Mouse (Mus musculus) stomach, embryonic 14.5 days (tissue): Measurements from ENCODE around the gene Ttc7b. TPM values are rescaled to one million over a fixed set of nuclear protein-coding genes. Genes with fewer than 3 reads are reported as not detected.

Experiments
- ATAC-seq: fragments of 200-750 bp; cut with Nextera tagmentation; 2 replicates; pipeline ENCODE4 v1.8.0; 2017; ENCODE audit warnings: low read depth, moderate TSS enrichment; ENCODE audit not compliant: insufficient number of reproducible peaks, insufficient read depth, low FRiP score
- H3K27ac ChIP-seq: fragments of 300-500 bp; sonication (generic); 2 replicates; pipeline ENCODE4 v1.5.1; 2014; ENCODE audit warnings: mild to moderate bottlenecking, low read length, moderate library complexity, mixed read lengths
- H3K27me3 ChIP-seq: fragments of 300-500 bp; sonication (generic); 2 replicates; pipeline ENCODE4 v1.6.1; 2014; ENCODE audit warnings: low read length, control low read depth, mixed read lengths; ENCODE audit not compliant: control insufficient read depth, insufficient read depth
- H3K36me3 ChIP-seq: fragments of 300-500 bp; sonication (generic); 2 replicates; pipeline ENCODE4 v1.6.1; 2014; ENCODE audit warnings: mild to moderate bottlenecking, control low read depth, low read length, moderate library complexity, mixed read lengths; ENCODE audit not compliant: control insufficient read depth, insufficient read depth
- H3K4me1 ChIP-seq: fragments of 300-500 bp; sonication (generic); 2 replicates; pipeline ENCODE4 v1.6.1; 2014; ENCODE audit warnings: low read length, control low read depth, mixed read lengths; ENCODE audit not compliant: control insufficient read depth, insufficient read depth
- H3K4me2 ChIP-seq: fragments of 300-500 bp; sonication (generic); replicated peaks from 2 replicates; pipeline ENCODE4 v1.6.1; 2014; ENCODE audit warnings: low read depth, low read length, control low read depth
- H3K4me3 ChIP-seq: fragments of 300-500 bp; sonication (generic); 2 replicates; pipeline ENCODE4 v1.5.1; 2014; ENCODE audit warnings: low read depth, low read length, control low read depth
- H3K9ac ChIP-seq: fragments of 300-500 bp; sonication (generic); replicated peaks from 2 replicates; pipeline ENCODE4 v1.6.1; 2014; ENCODE audit warnings: low read depth, mild to moderate bottlenecking, control low read depth, low read length, moderate library complexity, mixed read lengths
- H3K9me3 ChIP-seq: fragments of 300-500 bp; sonication (generic); 2 replicates; pipeline ENCODE4 v1.6.1; 2016; ENCODE audit warnings: low read depth, low read length, control low read depth; ENCODE audit not compliant: control insufficient read depth
- WGBS: fragments of 180-500 bp; shearing (Covaris S2); extraction: QIAGEN DNeasy Blood & Tissue Kit; methylation state at CpG from one replicate; pipeline ENCODE4 v1.1.7; 2014; 5-methylcytosine and 5-hydroxymethylcytosine counted together
- polyA plus RNA-seq: library from polyadenylated mRNA; unstranded; fragments of >200 nt; fragmentation: Nextera tagmentation; extraction: Ambion mirVana; gene quantifications from 2 replicates; pipeline ENCODE4 v1.2.1, GENCODE M21; 2014

The Ttc7b gene
- polyA plus RNA-seq, 1 experiment from 2014 or later, result 6.4 TPM

DNA sequence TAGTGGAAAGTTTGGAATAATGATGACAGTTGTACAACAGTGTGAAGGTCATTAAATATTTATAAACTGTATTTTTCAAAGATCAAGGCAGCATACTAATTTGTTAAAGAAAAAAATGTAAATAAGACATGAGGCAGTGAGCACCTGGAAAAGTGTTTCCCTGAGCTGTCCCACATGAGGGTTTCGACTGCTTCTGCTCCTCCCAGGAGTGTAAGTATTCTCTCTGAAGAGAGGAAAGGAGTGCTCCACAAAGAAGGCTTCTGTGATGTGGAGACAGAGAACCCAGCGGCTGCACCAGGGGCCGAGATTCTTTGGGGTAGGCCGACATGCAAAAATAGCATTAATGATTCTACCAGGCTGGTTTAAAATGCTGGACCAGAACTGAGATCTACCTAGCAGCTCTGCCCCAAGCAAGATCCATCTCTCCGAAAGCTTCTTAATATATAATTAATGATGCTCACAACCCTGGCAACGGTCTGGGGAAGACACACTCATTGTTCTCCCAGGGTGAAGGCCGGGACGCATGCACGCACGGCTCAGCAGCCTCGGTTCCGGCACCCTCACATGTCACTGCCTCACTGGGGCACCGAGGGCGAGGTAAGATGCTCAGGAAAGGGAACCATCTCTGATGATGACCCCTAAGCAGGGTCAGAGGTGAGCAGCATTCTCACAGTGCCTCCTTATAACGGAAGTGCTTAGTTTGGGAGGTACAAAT is 123.0 kb downstream of the Ttc7b start:
- Histone ChIP-seq H3K9me3 (no peaks in the 10 kb centered on the region), H3K4me3 (no peak overlapping the region), H3K27ac (no peak overlapping the region), H3K4me2 (no peak overlapping the region), H3K4me1 (peaks cover 16% of the 10 kb centered on the region; the same call in 1 of the 2 replicates), H3K27me3 (no peaks in the 10 kb centered on the region), H3K9ac (no peak overlapping the region), H3K36me3 (peaks cover 8% of the 10 kb centered on the region; the same call in 1 of the 2 replicates)
- no peak for ATAC-seq
- WGBS, result 86% methylated on average over 15 of the region's 15 CpGs

DNA sequence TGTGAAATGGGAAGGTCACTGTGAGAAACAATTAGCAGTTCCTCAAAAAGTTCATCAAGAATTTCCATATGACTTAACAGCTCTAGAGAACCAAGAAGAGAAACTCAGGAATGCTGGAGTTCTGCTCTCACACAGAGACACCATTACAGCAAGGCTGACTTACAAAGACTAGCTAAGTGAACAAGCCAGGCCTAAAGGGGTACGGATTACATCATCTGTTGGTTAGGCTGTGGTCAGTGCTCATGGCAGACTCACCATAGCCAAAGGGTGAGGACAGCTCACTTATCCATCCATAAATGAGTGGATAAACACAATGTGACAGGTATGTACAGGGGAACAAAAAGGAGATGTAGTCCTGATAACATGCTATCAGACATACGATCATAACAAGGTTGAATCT is 123.8 kb downstream of the Ttc7b start:
- 90% methylated on average over 2 of the region's 2 CpGs for WGBS
- peaks cover 16% of the 10 kb centered on the region; the same call in 1 of the 2 replicates for H3K4me1 ChIP-seq
- no peak overlapping the region for H3K4me3 ChIP-seq
- H3K27me3 ChIP-seq, result no peaks in the 10 kb centered on the region
- H3K36me3 ChIP-seq, result peaks cover under 1% of the 10 kb centered on the region; the same call in 1 of the 2 replicates
- H3K9ac ChIP-seq, result no peak overlapping the region
- H3K9me3 ChIP-seq, result no peaks in the 10 kb centered on the region
- no peak overlapping the region for H3K27ac ChIP-seq
- no peak overlapping the region for H3K4me2 ChIP-seq
- no peak for ATAC-seq

DNA sequence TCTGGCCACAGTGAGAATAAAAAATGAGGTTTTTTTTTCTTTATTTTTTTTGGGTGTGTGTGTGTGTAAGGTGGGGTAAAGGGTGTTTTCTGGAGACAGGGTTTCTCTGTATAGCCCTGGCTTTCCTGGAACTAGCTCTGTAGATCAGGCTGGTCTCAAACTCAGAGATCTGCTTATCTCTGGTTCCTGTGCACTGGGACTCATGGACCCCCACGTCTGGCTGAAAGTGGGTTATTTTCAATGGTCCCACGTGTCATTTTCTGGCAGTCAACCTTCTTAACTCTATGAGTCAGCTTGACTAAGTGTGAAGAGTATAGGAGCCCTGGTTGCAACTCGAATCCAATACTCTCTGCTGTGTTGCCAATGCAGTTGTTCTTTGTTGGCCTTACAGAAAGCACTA is 127.1 kb downstream of the Ttc7b start:
- H3K4me3 ChIP-seq, result no peak overlapping the region
- peaks cover 4% of the 10 kb centered on the region; the same call in 1 of the 2 replicates for H3K4me1 ChIP-seq
- ATAC-seq, result no peak
- H3K27ac ChIP-seq, result no peak overlapping the region
- H3K9ac ChIP-seq, result no peak overlapping the region
- no peaks in the 10 kb centered on the region for H3K27me3 ChIP-seq
- H3K36me3 ChIP-seq, result no peaks in the 10 kb centered on the region; the same call in 1 of the 2 replicates
- no peak overlapping the region for H3K4me2 ChIP-seq
- no peaks in the 10 kb centered on the region for H3K9me3 ChIP-seq
- 85% methylated on average over 3 of the region's 3 CpGs for WGBS

DNA sequence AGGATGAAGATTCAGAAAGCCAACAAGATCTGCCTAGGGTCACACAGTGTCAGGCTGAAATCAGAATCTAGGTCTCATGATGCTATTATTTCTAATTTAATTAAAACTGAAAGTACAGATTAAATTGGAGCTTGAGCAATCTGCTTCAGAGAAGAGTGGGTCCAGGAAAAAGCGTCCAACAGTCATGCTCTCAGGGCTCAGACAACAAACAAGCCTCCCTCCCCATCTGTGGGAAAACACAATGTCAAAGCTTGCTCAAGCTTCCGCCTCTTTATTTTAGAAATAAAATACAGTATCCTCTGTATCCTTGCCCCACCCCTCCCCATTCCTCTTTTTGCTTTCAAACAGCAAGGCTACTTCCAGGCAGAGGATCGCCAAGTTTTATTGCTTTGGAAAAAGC is 127.5 kb downstream of the Ttc7b start:
- Histone ChIP-seq H3K27me3 (no peaks in the 10 kb centered on the region), H3K9ac (no peak overlapping the region), H3K4me1 (no peaks in the 10 kb centered on the region), H3K36me3 (no peaks in the 10 kb centered on the region; the same call in 1 of the 2 replicates), H3K27ac (no peak overlapping the region), H3K9me3 (no peaks in the 10 kb centered on the region), H3K4me2 (no peak overlapping the region), H3K4me3 (no peak overlapping the region)
- no peak for ATAC-seq
- WGBS, result 64% methylated on average over 3 of the region's 3 CpGs

DNA sequence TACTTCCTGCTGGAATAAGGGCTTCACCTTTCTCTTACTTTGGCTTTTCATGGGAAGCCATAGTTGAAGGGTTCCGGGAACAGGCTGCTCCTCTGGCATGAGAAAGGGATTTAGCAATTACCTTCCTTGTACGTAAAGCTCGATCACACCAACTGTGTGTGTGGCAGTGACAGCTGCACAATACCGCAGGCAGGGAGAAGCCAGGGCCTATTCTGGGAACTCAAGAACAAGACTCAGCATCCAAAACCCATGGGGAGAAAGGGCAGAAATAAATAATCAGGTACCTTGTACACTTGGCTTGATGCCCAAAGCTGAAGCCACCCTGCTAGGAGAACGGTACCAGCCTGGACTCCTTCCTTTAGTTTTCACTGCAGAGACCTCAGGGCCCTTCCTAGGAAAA is 128.2 kb downstream of the Ttc7b start:
- Histone ChIP-seq H3K9ac (no peak overlapping the region), H3K9me3 (no peaks in the 10 kb centered on the region), H3K27ac (no peak overlapping the region), H3K4me3 (no peak overlapping the region), H3K4me1 (no peaks in the 10 kb centered on the region), H3K4me2 (no peak overlapping the region), H3K27me3 (no peaks in the 10 kb centered on the region), H3K36me3 (no peaks in the 10 kb centered on the region; the same call in 1 of the 2 replicates)
- ATAC-seq, result no peak
- 79% methylated on average over 5 of the region's 5 CpGs for WGBS

DNA sequence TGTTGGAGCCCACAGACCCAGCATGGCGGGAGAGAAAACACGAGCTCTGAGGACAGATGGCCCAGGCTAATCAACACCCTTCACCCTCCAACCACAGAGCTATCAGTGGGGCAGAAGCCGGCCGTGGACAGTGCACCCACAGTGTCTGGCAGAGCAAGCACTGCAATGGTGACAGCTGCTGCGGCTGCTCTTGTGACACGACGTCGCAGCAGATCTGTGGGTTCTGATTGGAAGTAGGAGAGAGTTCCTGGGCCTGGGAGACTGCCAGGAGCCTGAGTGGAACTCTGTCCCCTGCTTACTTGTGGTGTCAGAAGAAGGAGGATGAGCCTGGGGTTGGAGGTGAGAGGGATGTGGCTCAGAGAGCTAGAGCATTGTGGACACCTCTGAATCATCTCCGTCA is 128.7 kb downstream of the Ttc7b start:
- no peak for ATAC-seq
- H3K27me3 ChIP-seq, result no peaks in the 10 kb centered on the region
- H3K4me2 ChIP-seq, result no peak overlapping the region
- 86% methylated on average over 9 of the region's 9 CpGs for WGBS
- H3K36me3 ChIP-seq, result no peaks in the 10 kb centered on the region; the same call in none of the 2 replicates
- H3K9me3 ChIP-seq, result no peaks in the 10 kb centered on the region
- H3K4me1 ChIP-seq, result no peaks in the 10 kb centered on the region
- H3K9ac ChIP-seq, result no peak overlapping the region
- no peak overlapping the region for H3K4me3 ChIP-seq
- no peak overlapping the region for H3K27ac ChIP-seq

DNA sequence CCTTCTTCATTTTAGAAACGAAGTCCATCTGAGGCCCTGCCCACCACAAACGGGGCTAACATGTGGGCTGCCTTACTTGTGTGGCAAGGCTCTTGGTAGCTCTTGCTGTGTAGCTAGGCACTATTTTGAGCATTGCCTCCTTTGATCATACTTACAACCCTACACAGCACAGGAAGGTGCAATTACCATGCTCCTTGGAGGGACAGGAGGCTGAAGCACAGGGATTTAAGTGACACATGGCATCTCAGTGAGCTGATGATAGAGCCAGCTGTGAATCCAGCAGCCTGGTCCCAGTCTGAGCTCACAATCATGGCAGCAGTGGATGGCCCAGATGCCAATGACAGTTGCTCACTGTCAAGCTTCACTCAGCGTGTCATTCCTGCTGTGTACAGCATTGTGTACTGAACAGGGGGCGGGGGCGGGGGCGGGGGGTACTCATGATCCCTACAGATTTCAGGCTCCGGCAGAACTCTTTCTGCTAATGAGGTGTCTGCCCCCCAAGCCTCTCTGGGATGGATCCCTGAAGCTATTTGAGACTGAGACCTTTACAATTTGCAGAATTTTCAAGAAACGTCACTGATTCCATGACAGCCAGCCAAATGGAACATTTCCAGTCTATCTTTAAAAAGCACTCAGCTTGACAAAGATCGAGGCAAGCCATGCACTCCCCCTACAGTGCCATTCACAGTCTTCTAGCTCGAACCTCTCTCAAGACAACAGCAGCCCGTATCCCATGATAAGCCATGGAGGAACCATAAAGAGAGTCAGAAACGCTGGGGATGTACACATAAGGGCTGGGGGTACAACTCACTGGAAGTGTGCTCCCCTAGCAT is 130.5 kb downstream of the Ttc7b start:
- Histone ChIP-seq H3K4me3 (no peak overlapping the region), H3K36me3 (no peaks in the 10 kb centered on the region; the same call in none of the 2 replicates), H3K27ac (no peak overlapping the region), H3K4me1 (no peaks in the 10 kb centered on the region), H3K27me3 (no peaks in the 10 kb centered on the region), H3K9me3 (no peaks in the 10 kb centered on the region), H3K4me2 (no peak overlapping the region), H3K9ac (no peak overlapping the region)
- 81% methylated on average over 12 of the region's 12 CpGs for WGBS
- ATAC-seq, result no peak

DNA sequence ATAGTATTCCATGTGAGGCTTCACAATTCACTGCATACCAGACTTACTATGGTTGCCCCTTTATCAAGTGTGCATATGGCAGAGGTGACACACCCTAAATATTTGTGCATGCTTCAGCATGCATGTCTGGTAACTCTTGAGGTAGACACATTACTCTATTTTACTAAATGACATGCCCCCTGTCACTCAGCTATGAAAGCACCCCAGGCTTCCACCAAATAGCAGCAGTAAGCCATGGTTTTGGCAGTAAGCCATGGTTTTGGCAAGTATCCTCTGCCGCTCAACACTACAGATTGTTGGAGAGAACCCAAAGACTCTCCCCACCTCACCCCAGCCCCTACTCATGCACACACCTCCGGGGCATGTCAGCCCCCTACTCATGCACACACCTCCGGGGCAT is 134.4 kb downstream of the Ttc7b start:
- H3K9me3 ChIP-seq, result no peaks in the 10 kb centered on the region
- H3K4me1 ChIP-seq, result no peaks in the 10 kb centered on the region
- ATAC-seq, result no peak
- no peaks in the 10 kb centered on the region for H3K27me3 ChIP-seq
- no peak overlapping the region for H3K4me2 ChIP-seq
- 74% methylated on average over 3 of the region's 3 CpGs for WGBS
- no peak overlapping the region for H3K9ac ChIP-seq
- peaks cover 7% of the 10 kb centered on the region for H3K36me3 ChIP-seq
- no peak overlapping the region for H3K4me3 ChIP-seq
- no peak overlapping the region for H3K27ac ChIP-seq
